Mouse (Mus musculus): Measurements from ENCODE around the gene Zfp53.
"Not testable (repeated sequence)": the region's sequence is repeated elsewhere in the genome, so short reads cannot be mapped to it uniquely, and the experiment has no call there.

- not testable (repeated sequence) for TF ChIP-seq CTCF (IDR thresholded peaks at IDR 0.05; ENCODE audit: low read depth, low read length); EP300 (IDR thresholded peaks at IDR 0.05; ENCODE audit: insufficient read depth, low read depth, low read length); POLR2A (IDR thresholded peaks at IDR 0.05; ENCODE audit: insufficient read depth, low read length)
Observed at GRCm38 (mm10) chr17:21474729-21475128, 14.1 kb upstream of the Zfp53 start.

Measured in ES-Bruce4 (cell line).